Mouse (Mus musculus) olfactory bulb, adult 2 months (tissue): ENCODE measurements around the gene Ppm1l.

ENCODE experiments used
- CTCF ChIP-seq: fragments of 200-500 bp; IDR thresholded peaks from 2 replicates; pipeline ENCODE4 v1.5.1; 2012; ENCODE audit warnings: low read depth, mild to moderate bottlenecking, low read length, moderate library complexity; ENCODE audit not compliant: insufficient read depth
- POLR2A ChIP-seq: fragments of 200-500 bp; IDR thresholded peaks from 2 replicates; pipeline ENCODE4 v1.6.1; 2012; ENCODE audit warnings: mild to moderate bottlenecking, low read depth, low read length, moderate library complexity; ENCODE audit not compliant: insufficient read depth

GRCm38 (mm10) chr3:69535486-69535885 is 218.8 kb downstream of the Ppm1l start:
- TF ChIP-seq CTCF (no peak), POLR2A (no peak)
